Mouse (Mus musculus) embryonic fibroblast, embryonic 13.5 days (primary cell): ENCODE data around the gene Sbf2.

Experiments
- CTCF ChIP-seq: IDR thresholded peaks from 2 replicates; pipeline ENCODE4 v1.5.1; 2011; ENCODE audit warnings: mild to moderate bottlenecking, control low read depth, low read length, moderate library complexity, borderline replicate concordance; ENCODE audit not compliant: insufficient read depth
- POLR2A ChIP-seq: IDR thresholded peaks from 2 replicates; pipeline ENCODE4 v1.6.1; 2011; ENCODE audit warnings: low read depth, mild to moderate bottlenecking, control low read depth, low read length, moderate library complexity

DNA sequence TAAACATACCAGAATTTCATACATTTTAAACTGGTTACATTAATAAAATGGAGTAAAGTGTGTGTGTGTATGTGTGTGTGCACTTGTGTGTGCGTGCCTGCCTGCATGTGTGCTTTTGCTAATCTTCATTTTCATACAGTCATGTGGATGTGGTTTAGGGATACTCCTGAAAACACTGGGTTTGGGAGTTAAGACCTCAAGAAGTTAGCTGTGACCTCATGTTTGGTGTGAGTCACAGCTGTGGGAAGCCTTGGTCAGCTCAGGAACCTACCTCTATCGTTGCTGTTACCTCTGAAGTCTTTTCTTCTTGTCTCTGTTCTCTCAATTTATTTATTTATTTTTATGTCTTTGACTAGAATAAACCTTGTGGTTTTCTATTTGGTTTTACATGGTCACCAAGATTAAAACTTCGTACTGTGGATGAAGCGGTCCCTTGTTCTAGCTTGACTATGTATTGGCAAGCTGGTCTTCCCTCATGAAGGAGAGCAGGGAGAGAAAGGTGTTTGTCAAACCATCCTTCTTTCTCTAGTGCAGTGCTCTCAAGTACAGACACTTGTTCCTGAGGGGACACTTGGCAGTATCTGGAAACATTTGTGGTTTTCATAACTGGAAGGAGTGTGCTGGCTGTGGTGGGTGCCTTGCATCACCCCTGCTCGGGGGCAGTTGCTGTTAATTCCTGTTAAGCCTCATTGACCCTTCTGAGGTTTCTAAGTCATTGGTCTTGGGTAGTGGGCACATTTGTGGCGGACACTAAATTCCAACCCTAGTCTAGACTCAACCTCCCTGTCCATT lies 331.0 kb downstream of the Sbf2 start:
- TF ChIP-seq CTCF, result no peak
- TF ChIP-seq POLR2A, result no peak
